Mouse (Mus musculus): ENCODE results near the gene Col27a1. TPM values are rescaled to one million over a fixed set of nuclear protein-coding genes. Genes with fewer than 3 reads are reported as not detected.

Col27a1 gene
- total RNA-seq, 2 experiments from 2014 or later: 0.96 TPM; not detected in 1

DNA sequence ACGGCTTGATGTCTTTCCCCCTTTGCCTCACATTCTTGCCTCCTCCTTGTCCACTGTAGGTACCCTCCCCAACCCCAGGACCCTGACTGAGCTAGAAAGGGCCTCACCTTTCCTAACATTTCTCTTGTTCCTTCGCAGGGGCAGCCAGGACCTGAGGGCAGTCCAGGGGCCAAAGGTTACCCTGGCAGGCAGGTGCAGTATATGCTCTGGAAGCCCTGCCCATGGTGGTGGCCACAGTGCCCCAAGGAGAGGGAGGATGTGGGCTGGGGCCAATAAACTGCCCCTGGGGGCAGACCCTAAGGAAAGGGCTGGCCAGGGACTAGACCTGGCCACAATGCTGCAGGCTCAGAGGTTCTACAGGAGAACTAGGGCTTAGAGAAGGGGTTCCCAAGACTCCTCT, 40.3 kb downstream of the Col27a1 start:
- no peak for ATAC-seq (replicated peaks; ENCODE audit: low FRiP score, poor library complexity, severe bottlenecking)

DNA sequence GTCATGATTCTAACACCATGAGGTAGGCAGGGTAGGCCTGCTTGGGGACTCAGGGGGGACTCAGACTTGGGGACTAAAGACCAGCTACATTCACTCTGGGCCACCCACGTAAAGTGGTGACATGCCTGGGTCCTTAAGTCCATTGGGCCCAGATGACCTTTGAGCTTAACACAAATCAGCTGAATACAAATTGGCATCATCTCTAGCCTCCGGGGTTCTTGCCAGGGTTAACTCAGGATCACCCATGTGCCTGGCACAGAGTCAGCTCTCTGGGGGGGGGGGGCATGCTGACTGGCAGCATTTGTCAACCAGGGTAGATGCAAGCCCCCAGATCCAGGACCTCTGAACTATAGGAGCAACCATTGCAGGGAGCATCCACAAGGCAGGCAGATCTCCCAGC, 42.6 kb downstream of the Col27a1 start:
- no peak for ATAC-seq (replicated peaks; ENCODE audit: low FRiP score, poor library complexity, severe bottlenecking)

DNA sequence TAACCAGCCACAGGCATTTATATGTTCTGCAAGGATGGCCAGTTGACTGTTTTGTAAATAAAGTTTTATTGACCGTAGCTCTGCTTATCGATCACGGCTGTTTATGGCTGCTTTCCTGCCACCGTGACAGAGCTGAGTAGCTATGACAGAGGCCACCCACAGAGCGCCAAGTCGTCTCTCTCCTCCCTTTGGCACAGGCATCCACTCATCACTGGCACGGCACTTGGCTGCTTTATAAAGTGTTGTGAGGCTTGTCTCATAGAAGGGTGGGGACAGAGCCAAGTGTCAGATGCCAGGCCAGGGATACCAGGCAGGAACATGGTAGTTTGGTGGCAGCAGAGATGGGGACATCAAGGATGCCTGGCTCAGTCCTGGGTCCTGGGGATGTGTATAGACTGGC, 43.5 kb downstream of the Col27a1 start:
- ATAC-seq (replicated peaks; ENCODE audit: low FRiP score, poor library complexity, severe bottlenecking): no peak

DNA sequence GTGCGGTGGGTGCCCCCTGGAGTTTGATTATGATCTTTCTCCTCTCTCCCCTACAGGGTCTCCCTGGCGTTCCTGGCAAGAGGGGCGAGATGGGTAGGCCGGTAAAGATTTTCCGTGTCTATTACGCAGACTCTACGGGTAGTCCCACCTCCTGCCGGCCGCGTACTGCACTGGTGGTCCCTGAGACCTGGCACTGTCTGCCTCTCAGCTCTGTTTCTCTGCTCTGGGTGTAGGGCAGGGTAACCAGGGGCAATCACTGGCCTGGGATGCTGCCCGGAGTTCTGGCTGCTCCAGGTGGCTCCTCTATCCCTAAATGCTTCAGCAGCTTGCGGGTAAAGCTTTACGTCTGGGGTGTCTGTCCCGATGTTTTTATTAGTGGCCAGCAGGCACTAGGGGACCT, 44.3 kb downstream of the Col27a1 start:
- ATAC-seq (replicated peaks; ENCODE audit: low FRiP score, poor library complexity, severe bottlenecking): no peak

DNA sequence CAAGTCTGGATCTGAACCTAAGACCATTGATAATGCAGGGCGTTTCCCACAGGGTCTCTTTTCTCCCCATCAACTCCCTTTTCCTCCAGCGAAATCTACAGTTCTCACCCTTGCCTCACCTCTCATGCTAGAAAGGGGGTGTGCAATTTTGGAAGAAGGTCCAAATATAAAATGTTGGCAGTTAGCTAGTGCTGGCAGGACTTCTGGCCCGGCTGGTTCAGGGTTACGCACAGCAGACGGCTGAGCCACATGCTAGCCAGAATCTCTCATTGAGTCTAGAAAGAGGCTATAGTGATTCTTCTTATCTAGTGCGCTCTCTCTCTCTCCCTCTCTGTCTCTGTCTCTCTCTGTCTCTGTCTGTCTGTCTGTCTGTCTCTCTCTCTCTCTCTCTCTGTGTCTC, 45.3 kb downstream of the Col27a1 start:
- no peak for ATAC-seq (replicated peaks; ENCODE audit: low FRiP score, poor library complexity, severe bottlenecking)

DNA sequence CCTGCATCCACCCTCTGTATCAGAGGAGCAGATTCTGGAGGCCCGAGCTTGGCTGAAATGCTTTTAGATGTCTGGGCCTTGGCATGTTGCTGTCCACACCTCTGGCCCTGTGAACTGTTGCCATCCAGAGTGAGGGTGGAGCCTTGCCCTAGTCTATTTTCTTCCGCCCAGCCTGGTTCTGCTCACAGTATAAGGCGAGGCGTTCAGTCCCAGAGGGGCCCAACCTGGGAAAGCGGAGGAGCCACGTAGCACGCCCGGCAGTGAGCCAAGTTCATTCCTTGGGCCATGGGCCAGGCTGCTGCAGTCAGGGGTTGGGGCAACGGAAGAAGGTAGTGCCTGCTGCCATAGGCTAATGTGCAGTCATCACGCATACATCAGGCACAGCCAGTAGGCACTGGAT, 46.7 kb downstream of the Col27a1 start:
- no peak for ATAC-seq (replicated peaks; ENCODE audit: low FRiP score, poor library complexity, severe bottlenecking)

DNA sequence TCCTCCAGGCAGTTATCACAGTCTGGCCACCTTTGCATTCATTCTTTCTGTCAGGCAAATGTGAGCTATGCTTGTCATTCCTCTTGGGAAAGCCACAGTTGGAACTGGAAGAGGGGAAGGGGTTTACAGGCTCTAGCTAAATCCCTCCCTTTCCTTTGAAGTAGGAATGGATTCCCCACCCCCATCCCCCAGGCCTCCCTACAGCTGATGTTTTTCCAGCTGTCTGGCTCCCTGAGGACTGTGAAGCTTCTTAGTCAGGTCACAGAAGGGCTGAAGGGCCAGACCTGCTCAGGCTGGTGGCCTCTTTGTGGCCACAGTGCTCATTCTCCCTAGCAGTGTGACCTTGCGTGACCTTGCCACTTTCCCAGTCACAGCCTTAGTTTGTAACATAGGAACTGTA, 49.1 kb downstream of the Col27a1 start:
- ATAC-seq (replicated peaks; ENCODE audit: low FRiP score, poor library complexity, severe bottlenecking): no peak

DNA sequence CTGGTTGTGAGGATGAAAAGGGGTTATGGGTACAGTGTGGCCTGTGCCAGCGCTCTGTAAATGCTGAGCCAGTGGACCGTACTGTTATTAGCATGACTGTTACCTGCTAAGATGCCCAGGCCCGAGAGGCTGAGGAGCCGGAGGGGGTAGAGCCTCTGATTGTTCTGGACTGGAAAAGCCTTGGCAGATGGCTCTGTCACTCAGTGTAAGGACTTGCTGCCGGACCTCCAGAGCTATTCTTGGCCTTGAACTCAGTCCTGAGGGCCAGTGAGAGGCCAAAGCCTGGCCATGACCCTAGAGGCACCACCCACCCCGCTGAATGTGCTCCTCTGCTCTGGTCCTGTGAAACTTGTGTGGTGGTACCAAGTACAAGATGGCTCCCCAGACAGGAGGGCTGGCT, 52.5 kb downstream of the Col27a1 start:
- no peak for ATAC-seq (replicated peaks; ENCODE audit: low FRiP score, poor library complexity, severe bottlenecking)

DNA sequence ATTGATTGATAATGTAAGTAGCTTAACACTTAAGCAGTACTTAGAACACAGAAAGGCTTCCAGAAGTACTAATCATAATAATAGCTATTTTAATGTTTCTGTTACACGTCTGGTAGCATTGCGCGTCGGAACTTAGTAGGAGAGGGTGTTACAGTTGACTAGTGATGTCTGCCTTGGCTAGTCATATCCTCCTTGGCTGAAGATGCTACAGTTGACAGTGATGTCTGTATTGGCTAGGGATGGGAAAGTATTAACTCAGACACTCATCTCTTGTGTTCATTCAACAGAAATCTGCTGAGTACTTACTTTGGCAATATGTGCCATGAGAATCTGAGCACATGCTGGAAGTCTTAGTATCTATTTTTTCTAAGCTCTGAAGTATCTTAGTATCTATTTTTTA, 53.3 kb downstream of the Col27a1 start:
- ATAC-seq (replicated peaks; ENCODE audit: low FRiP score, poor library complexity, severe bottlenecking): no peak

DNA sequence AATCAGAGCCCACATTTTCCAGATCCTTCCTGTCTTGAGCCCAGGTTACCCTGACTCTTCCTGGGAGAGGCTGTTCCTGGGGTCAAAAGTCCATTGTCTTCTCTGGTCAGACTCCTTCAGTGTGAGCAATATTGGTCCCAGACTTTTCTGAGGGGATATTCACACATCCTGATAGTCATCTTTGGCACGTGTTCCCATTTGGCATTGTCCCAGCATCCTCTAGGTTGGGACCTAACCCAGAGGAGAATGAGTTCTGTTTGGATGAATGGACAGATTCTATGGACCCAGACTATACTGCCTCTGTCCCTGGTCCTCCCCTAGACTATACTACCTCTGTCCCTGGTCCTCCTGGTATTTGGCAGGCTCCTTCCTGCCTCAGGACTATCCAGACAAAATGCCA, 53.8 kb downstream of the Col27a1 start:
- no peak for ATAC-seq (replicated peaks; ENCODE audit: low FRiP score, poor library complexity, severe bottlenecking)

DNA sequence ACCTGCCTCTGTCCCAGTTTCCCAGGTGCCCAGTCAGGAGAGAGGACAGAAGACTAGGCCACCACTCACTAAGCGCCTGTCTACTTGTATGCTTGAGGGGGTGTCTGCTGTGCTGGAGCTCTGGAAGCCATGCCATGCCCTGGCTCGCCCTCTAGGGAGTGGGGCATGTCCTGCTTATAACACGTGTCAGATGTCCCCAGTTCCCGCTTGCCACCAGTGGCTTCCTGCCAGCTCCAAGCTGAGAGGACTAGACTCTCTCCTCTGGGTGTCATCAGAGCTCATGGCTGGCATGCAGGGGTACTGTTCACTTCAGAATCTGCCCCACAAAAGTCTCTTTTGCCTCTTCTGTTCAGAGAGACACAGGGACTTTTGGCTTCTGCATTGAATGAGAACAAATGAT, 55.0 kb downstream of the Col27a1 start:
- no peak for ATAC-seq (replicated peaks; ENCODE audit: low FRiP score, poor library complexity, severe bottlenecking)

DNA sequence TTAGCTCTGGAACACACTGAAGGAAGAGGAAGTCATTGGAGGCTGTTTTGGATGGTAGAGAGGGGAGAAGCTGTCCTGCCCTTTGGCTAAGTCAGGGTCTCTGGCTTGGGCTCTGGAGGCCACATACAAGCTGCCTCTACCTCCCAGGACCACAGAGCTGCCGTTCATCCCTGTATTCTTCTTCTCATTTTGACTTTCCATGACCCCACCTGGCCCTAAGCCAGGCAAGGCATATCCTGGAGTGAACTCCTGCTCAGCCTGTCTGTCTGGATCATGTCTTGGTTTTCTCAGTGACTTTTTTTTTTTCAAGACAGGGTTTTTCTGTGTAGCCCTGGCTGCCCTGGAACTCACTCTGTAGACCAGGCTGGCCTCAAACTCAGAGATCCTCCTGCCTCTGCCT, 60.7 kb downstream of the Col27a1 start:
- ATAC-seq (replicated peaks; ENCODE audit: low FRiP score, poor library complexity, severe bottlenecking): no peak

DNA sequence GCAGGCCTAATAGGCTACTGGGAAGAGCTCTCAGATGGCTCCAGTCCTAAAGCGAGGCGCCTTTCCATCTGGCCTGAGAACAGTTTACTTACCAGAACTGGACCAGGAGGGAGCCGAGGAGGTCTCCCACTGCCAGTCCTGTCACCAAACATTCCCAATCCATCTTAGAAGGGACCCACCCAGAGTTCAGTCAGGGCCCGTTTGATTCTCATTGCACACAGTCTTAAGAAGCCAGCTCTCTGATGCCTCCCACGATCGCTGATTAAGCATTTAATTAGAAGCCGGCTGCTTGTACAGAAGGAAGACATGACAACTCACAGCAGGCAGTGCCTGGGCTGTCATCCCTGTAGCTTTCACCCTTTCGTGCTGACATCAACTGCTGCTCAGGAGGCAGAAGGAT, 61.4 kb downstream of the Col27a1 start:
- no peak for ATAC-seq (replicated peaks; ENCODE audit: low FRiP score, poor library complexity, severe bottlenecking)

DNA sequence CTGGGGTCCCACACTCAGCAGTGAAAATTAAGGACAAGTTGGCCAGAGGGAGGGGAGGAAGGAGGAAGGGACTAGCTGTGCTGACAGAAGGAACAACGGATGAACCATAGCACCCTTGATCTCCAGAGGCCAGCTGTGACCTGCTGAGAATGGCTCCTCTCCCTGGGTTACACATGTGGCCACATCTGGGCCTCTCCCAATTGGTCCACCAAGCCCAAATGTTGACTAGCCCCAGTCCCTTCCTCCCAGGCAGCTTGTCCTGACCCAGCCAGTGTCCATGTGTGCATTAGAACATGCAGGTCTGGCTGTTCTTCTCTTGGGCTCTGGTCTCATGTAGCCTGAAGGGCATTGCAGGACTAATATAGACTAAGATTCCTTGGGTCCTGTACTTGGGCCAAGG, 62.8 kb downstream of the Col27a1 start:
- no peak for ATAC-seq (replicated peaks; ENCODE audit: low FRiP score, poor library complexity, severe bottlenecking)

DNA sequence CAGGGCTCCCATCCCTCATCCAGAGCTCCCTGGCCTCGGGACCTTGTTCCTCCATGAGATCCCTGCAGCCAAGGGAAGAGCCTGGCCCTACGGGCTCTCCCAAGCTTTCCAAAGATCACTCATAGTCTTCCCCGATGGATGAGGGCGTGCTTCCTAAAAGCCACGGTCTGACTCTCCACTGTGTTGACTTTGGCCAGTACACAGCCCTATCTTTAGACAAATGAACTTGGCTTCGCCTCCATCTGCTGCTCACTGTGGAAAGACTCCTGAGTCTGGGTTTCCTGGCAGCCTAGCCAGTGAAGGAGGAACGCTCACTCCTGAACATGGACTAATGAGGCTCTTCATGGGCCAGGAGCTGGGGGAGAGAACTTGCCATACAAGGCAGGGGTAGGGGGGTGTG, 65.0 kb downstream of the Col27a1 start:
- ATAC-seq (replicated peaks; ENCODE audit: low FRiP score, poor library complexity, severe bottlenecking): no peak

DNA sequence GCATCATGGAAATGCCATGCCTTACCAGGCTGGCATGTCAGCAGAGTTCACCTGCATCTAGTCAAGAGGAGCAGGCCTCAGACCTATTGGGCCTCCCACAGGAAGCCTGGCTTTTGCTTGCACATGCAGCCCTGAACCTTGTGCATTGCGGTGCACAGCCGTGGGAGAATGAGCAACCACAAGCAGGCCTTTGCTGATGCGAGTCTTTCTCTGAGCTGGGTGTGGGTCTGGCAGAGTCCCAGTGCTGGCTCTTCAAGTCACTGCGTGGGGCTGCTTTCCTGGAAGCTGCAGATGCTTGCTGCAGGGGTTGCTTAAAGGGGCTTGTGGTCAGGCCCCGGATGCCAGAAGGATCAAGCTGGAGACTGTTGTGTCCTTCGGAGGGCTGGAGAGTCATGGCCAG, 67.9 kb downstream of the Col27a1 start:
- ATAC-seq (replicated peaks; ENCODE audit: low FRiP score, poor library complexity, severe bottlenecking): no peak

DNA sequence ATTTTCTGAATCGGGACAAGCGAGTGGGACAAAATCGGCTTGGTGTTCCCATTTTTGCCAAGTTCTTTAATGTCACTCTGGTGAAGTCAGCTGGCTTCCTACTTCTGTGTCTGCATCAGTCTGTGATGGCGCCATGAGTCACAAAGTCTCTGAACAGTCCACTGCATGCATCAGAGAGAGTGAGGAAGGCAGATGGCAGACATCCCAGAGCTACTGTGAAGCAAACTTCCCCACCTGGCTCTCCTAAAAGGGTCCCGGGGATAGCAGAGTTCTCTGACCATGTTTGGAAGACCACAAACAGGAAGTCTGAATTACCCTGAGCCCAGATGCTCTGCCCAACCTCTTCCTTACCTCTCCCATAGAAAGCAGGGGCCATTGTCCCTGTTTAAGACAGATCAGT, 69.5 kb downstream of the Col27a1 start:
- no peak for ATAC-seq (replicated peaks; ENCODE audit: low FRiP score, poor library complexity, severe bottlenecking)

DNA sequence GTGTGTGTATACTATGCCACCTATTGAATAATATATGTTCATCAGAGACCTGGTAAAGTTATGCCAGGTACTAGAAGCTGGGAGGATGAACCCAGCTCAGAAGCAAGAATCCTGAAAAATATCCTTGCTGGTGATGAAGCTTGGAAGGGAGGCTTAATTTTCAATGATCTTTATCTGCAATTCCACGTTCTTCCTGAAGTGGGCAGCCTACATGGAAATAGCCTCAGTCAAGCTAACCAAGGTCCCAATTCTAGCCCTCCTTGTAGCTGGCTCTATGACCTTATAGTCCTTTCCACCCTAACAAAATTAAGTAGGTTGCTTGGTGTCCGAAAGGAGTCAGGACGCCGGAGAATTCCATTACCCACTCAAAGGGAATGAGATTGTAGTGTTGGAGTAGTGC, 72.2 kb downstream of the Col27a1 start:
- ATAC-seq (replicated peaks; ENCODE audit: low FRiP score, poor library complexity, severe bottlenecking): no peak

DNA sequence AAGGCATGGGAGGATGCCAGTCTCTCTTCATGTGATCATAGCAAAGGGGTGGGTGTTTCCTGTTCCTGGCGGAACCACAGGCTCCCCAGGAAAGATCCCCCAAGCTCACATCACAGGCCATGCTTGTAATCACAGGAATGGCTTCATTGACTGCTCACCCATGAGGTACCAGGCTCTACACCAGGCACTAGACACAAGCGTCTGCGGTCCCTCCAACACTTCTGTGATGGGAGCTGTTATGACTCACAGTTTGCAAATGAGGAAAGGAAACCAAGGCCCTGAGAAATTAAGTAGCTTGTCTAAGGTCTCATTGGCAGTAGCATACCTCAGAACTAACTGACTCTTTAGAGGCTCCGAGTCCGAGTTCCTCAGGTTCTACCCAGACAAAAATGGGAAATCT, 74.7 kb downstream of the Col27a1 start:
- ATAC-seq (replicated peaks; ENCODE audit: low FRiP score, poor library complexity, severe bottlenecking): no peak

DNA sequence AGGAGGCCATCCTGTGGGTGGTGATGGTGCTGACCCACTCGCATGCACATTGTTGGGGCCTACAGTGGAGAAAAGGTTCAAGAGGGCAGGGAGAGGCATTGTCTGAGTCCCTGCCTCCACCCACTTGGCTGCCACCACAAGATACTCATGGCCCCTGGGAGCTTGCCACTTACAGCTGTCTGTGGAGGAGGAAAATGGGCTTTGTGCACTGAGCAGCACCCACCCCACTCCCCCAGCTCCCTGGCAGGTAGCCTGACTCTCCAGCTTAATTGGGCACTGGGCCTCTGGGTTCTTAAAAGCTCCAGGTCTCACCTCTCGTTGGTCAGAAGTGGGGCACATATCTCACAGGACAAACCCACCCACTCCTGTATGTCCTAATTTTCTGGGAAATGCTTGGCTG, 76.3 kb downstream of the Col27a1 start:
- no peak for ATAC-seq (replicated peaks; ENCODE audit: low FRiP score, poor library complexity, severe bottlenecking)

DNA sequence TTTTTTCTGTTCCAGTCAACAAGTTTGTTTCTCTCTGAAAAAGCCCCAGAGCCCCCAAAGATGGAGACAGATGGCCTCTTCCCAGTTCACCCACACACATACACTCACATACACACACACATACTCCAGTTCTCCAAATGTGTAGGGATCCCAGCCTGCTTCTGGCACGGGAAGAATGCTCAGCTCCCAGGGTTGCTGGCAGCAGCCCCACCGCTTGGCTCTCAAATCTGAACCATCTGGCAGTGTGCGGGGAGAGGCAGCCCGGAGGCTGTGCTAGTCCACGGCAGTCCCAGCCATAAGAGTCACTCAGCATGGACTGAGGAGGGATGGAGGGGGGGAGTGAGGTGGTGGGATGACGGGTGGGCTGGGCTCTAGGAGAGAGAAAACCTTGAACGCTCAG, 77.3 kb downstream of the Col27a1 start:
- no peak for ATAC-seq (replicated peaks; ENCODE audit: low FRiP score, poor library complexity, severe bottlenecking)

DNA sequence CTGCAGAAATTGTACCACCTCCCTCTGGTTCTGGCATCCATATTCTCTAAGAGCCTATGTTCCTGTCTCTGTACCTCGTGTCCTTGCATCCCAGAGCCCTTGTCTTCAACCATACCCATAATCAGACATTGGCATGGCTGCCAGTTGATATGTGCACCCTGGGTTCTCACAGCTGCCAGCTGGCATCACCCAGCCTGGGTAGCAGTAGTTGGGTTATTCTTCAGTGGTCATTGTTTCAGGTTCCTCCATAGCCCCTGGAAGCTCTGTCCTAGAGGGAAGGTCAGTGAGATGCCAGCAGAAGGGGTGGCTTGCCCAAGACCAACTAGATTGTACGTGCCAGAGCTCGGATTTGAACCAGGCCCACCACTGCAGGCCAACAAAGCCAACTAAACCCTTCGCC, 77.9 kb downstream of the Col27a1 start:
- ATAC-seq (replicated peaks; ENCODE audit: low FRiP score, poor library complexity, severe bottlenecking): no peak

DNA sequence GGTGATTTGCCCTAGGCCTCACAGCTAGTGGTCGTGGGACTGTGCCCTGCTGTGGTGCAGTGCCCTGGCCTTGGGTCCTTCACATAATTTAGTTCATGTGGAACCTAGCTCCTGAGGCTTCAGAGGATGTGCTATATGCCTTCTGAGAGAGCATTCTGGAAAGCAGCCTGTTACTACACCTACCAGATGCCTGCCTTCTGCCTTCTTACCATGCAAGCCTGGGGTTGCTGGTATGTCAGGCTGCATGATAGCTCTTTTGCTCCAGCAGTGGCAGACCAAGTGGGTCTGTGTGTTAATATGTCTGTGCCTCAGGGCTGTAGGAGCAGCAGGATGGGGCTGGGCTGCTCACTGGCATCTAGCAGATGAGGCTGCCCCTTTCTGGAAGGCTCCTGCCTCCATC, 81.8 kb downstream of the Col27a1 start:
- ATAC-seq (replicated peaks; ENCODE audit: low FRiP score, poor library complexity, severe bottlenecking): no peak
